Mouse (Mus musculus): ENCODE data around the gene Zfp985. TPM values are rescaled to one million over a fixed set of nuclear protein-coding genes. Genes with fewer than 3 reads are reported as not detected.
"Not testable (repeated sequence)": the region's sequence is repeated elsewhere in the genome, so short reads cannot be mapped to it uniquely, and the experiment has no call there.

Zfp985 gene
- 0.38 and 0.47 TPM in 2 replicates for polyA plus RNA-seq (2014; fragmentation: Nextera tagmentation; extraction: Ambion mirVana)

DNA sequence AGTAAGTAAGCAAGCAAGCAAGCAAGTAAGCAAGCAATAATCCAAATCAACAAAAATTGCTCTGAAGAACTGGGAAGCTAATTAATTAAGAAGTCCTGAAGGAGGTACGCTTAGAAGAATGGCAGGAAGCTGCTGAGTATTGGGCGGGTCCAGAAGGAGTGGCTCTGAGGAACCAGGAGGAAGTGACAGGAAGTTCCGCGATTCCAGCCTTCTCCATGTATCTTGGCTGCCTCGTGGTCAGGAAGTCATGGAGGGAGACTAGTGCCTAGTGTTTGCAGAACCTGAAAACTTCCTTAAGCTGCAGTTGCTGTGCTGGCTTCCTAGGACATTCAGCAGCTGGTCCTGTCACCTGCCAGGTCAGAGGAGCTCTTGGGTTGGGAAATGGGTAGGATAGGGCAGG is at the start of gene Zfp985:
Gene Zfp985, plus strand, starts transcription at position 207 of the 400 bp plus-strand sequence.
- WGBS = 64% methylated on average over 5 of the region's 5 CpGs
- not testable (repeated sequence) for H3K4me3 ChIP-seq (ENCODE audit: low read depth, low read length); H3K9ac ChIP-seq (ENCODE audit: low read depth, low read length); H3K27ac ChIP-seq (ENCODE audit: low read depth, low read length); H3K4me2 ChIP-seq; ATAC-seq (replicated peaks; ENCODE audit: low FRiP score); H3K27me3 ChIP-seq (replicated peaks; ENCODE audit: control insufficient read depth, insufficient read depth, low read length); DNase-seq (ENCODE audit: low spot score); H3K9me3 ChIP-seq (ENCODE audit: control insufficient read depth, low read length); H3K36me3 ChIP-seq (ENCODE audit: control insufficient read depth, insufficient read depth, low read length); H3K4me1 ChIP-seq (replicated peaks; ENCODE audit: control insufficient read depth, insufficient read depth, low read length)

DNA sequence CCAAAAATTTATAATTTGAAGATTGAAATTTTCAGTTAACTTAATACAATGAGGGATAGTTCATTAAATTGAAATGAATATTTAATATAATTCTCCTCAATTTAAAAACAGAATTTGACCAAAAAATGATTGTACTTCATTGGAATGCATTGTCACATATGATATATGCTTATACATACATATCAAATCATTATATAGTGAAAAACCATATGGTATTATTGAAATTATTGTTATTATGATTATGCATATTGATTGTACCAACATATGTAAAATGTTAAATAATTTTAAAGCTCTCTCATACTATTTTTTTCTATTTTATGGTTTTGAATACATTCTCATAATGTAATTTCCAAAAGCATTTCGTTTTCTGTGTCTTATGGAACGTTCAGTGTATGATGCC is 43.9 kb upstream of the Zfp985 start:
- H3K36me3 ChIP-seq (ENCODE audit: control insufficient read depth, insufficient read depth, low read length) = peaks cover 4% of the 10 kb centered on the region; the same call in 1 of the 2 replicates
- peaks cover 17% of the 10 kb centered on the region for H3K9me3 ChIP-seq (ENCODE audit: control insufficient read depth, low read length)
- no peaks in the 10 kb centered on the region for H3K27me3 ChIP-seq (replicated peaks; ENCODE audit: control insufficient read depth, insufficient read depth, low read length)
- no peak overlapping the region for H3K4me3 ChIP-seq (ENCODE audit: low read depth, low read length)
- H3K4me2 ChIP-seq = no peak overlapping the region
- no peaks in the 10 kb centered on the region for H3K4me1 ChIP-seq (replicated peaks; ENCODE audit: control insufficient read depth, insufficient read depth, low read length)
- ATAC-seq (replicated peaks; ENCODE audit: low FRiP score) (no peak; the same call in 1 of the 2 replicates), DNase-seq (ENCODE audit: low spot score) (no peak)
- H3K27ac ChIP-seq (ENCODE audit: low read depth, low read length) = no peak overlapping the region
- WGBS = 77% methylated on average over 2 of the region's 2 CpGs
- no peak overlapping the region for H3K9ac ChIP-seq (ENCODE audit: low read depth, low read length)

DNA sequence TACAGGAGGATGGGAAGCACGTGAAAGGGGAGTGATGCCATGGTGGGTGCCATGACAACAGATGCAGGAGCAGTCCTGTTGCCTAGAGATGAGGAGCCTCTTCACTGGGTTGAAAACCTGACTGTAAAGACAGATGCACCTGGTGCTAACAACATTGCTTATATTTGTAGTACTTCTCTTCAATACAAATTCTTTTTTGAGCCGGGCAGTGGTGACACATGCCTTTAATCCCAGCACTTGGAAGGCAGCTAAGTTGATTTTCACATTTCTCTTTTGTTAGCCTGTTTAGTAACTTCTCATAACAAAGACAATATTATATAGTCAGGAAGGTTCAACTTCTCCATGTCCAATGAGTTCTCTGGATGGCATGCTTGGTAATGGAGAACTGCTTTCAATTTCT is 34.1 kb upstream of the Zfp985 start:
- Histone ChIP-seq H3K27ac (ENCODE audit: low read depth, low read length) (no peak overlapping the region), H3K36me3 (ENCODE audit: control insufficient read depth, insufficient read depth, low read length) (no peaks in the 10 kb centered on the region), H3K9ac (ENCODE audit: low read depth, low read length) (no peak overlapping the region), H3K4me2 (no peak overlapping the region), H3K9me3 (ENCODE audit: control insufficient read depth, low read length) (peaks cover 43% of the 10 kb centered on the region), H3K4me3 (ENCODE audit: low read depth, low read length) (no peak overlapping the region), H3K4me1 (replicated peaks; ENCODE audit: control insufficient read depth, insufficient read depth, low read length) (no peaks in the 10 kb centered on the region), H3K27me3 (replicated peaks; ENCODE audit: control insufficient read depth, insufficient read depth, low read length) (no peaks in the 10 kb centered on the region)
- 66% methylated on average over 2 of the region's 2 CpGs for WGBS
- DNase-seq (ENCODE audit: low spot score) = no peak
- no peak for ATAC-seq (replicated peaks; ENCODE audit: low FRiP score)

GRCm38 (mm10) chr4:147520100-147520499 is 33.0 kb upstream of the Zfp985 start:
- Histone ChIP-seq H3K9ac (ENCODE audit: low read depth, low read length) (no peak overlapping the region), H3K27ac (ENCODE audit: low read depth, low read length) (no peak overlapping the region), H3K9me3 (ENCODE audit: control insufficient read depth, low read length) (peaks cover 44% of the 10 kb centered on the region), H3K4me2 (no peak overlapping the region), H3K4me3 (ENCODE audit: low read depth, low read length) (no peak overlapping the region), H3K4me1 (replicated peaks; ENCODE audit: control insufficient read depth, insufficient read depth, low read length) (no peaks in the 10 kb centered on the region), H3K27me3 (replicated peaks; ENCODE audit: control insufficient read depth, insufficient read depth, low read length) (no peaks in the 10 kb centered on the region), H3K36me3 (ENCODE audit: control insufficient read depth, insufficient read depth, low read length) (no peaks in the 10 kb centered on the region)
- ATAC-seq (replicated peaks; ENCODE audit: low FRiP score) = peak; percentile 32
- DNase-seq (ENCODE audit: low spot score) = no peak

GRCm38 (mm10) chr4:147525125-147525524 is 28.0 kb upstream of the Zfp985 start:
- Histone ChIP-seq H3K4me3 (ENCODE audit: low read depth, low read length) (no peak overlapping the region), H3K4me1 (replicated peaks; ENCODE audit: control insufficient read depth, insufficient read depth, low read length) (no peaks in the 10 kb centered on the region), H3K9me3 (ENCODE audit: control insufficient read depth, low read length) (peaks cover 34% of the 10 kb centered on the region), H3K9ac (ENCODE audit: low read depth, low read length) (no peak overlapping the region), H3K36me3 (ENCODE audit: control insufficient read depth, insufficient read depth, low read length) (no peaks in the 10 kb centered on the region), H3K27ac (ENCODE audit: low read depth, low read length) (no peak overlapping the region), H3K27me3 (replicated peaks; ENCODE audit: control insufficient read depth, insufficient read depth, low read length) (no peaks in the 10 kb centered on the region), H3K4me2 (no peak overlapping the region)
- DNase-seq (ENCODE audit: low spot score) (no peak), ATAC-seq (replicated peaks; ENCODE audit: low FRiP score) (no peak)
- WGBS = 68% methylated on average over 1 of the region's 1 CpGs

- no peak overlapping the region for H3K4me2 ChIP-seq
- 84% methylated on average over 1 of the region's 1 CpGs for WGBS
- no peak for DNase-seq (ENCODE audit: low spot score)
- no peak overlapping the region for H3K4me3 ChIP-seq (ENCODE audit: low read depth, low read length)
- H3K9me3 ChIP-seq (ENCODE audit: control insufficient read depth, low read length) = peaks cover 18% of the 10 kb centered on the region
- no peaks in the 10 kb centered on the region for H3K27me3 ChIP-seq (replicated peaks; ENCODE audit: control insufficient read depth, insufficient read depth, low read length)
- H3K27ac ChIP-seq (ENCODE audit: low read depth, low read length) = no peak overlapping the region
- H3K9ac ChIP-seq (ENCODE audit: low read depth, low read length) = no peak overlapping the region
- no peak for ATAC-seq (replicated peaks; ENCODE audit: low FRiP score)
- H3K4me1 ChIP-seq (replicated peaks; ENCODE audit: control insufficient read depth, insufficient read depth, low read length) = no peaks in the 10 kb centered on the region
- no peaks in the 10 kb centered on the region for H3K36me3 ChIP-seq (ENCODE audit: control insufficient read depth, insufficient read depth, low read length)
Observed at GRCm38 (mm10) chr4:147530366-147530765, 22.7 kb upstream of the Zfp985 start.

DNA sequence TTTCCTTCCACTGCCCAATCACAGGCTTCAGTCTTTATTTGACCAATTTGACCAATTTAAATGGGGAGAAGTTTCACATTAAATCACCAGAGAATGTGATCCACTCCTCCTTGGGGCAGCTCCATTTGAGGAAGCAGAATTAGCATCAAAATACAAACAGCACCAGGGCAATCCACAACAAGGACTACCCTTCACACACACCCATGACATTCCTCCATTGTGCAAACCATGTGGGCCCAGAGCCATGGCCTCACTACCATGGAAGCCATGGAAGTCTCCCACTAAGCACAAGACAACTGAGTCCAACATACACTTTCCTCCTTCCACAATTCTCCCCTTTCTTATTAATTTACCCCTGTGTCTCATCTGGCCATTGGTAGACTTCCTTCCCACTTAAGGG is 17.2 kb upstream of the Zfp985 start:
- not testable (repeated sequence) for H3K9ac ChIP-seq (ENCODE audit: low read depth, low read length)

DNA sequence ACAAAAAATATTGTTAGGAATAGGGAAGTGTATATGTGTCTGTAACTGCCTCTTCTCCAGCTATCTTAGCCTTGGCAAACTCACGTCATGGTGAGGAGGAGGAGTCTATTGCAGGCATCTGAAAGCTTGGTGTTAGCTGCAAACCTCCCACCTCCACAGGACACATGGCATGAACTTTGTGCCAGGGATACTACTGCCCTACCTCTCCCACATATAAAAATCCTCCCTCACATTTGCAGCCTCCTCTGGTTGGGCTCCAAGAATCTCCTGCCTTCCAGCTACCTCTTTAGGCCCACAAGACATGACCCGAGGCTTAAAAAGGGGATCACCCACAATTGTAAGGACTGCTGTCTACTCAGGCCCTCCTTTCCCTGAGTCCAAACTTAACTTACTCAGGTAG is 15.4 kb upstream of the Zfp985 start:
- no peak for DNase-seq (ENCODE audit: low spot score)
- Histone ChIP-seq H3K27me3 (replicated peaks; ENCODE audit: control insufficient read depth, insufficient read depth, low read length) (no peaks in the 10 kb centered on the region), H3K4me1 (replicated peaks; ENCODE audit: control insufficient read depth, insufficient read depth, low read length) (no peaks in the 10 kb centered on the region), H3K36me3 (ENCODE audit: control insufficient read depth, insufficient read depth, low read length) (no peaks in the 10 kb centered on the region), H3K9me3 (ENCODE audit: control insufficient read depth, low read length) (peaks cover 20% of the 10 kb centered on the region; the same call in 1 of the 2 replicates), H3K27ac (ENCODE audit: low read depth, low read length) (no peak overlapping the region), H3K4me3 (ENCODE audit: low read depth, low read length) (no peak overlapping the region), H3K4me2 (no peak overlapping the region), H3K9ac (ENCODE audit: low read depth, low read length) (no peak overlapping the region)
- no peak for ATAC-seq (replicated peaks; ENCODE audit: low FRiP score)
- 66% methylated on average over 2 of the region's 2 CpGs for WGBS

More for the DNA sequence above, 17.2 kb upstream of the Zfp985 start:
- not testable (repeated sequence) for ATAC-seq (replicated peaks; ENCODE audit: low FRiP score); H3K4me2 ChIP-seq; H3K27ac ChIP-seq (ENCODE audit: low read depth, low read length); H3K27me3 ChIP-seq (replicated peaks; ENCODE audit: control insufficient read depth, insufficient read depth, low read length); H3K4me3 ChIP-seq (ENCODE audit: low read depth, low read length); DNase-seq (ENCODE audit: low spot score); H3K4me1 ChIP-seq (replicated peaks; ENCODE audit: control insufficient read depth, insufficient read depth, low read length); H3K36me3 ChIP-seq (ENCODE audit: control insufficient read depth, insufficient read depth, low read length)
- H3K9me3 ChIP-seq (ENCODE audit: control insufficient read depth, low read length) = peaks cover 19% of the 10 kb centered on the region; the same call in 1 of the 2 replicates

DNA sequence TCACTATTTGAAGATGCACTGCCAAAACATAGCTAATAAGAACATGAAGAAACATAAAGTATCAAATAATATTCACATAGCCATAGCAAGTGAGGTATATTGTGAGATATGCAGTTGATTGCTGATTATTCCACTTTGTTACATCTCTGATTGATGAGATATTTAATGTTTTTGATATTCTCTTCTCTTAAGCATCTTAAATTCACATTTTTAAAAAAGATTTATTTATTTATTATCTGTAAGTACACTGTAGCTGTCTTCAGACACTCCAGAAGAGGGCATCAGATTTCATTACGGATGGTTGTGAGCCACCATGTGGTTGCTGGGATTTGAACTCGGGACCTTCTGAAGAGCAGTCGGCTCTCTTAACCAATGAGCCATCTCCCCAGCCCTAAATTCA is 13.2 kb upstream of the Zfp985 start, which contains the start of gene Gm16503:
Gene Gm16503, plus strand, starts transcription at position 301 of the 400 bp plus-strand sequence.
- H3K27ac ChIP-seq (ENCODE audit: low read depth, low read length); H3K4me3 ChIP-seq (ENCODE audit: low read depth, low read length); H3K4me2 ChIP-seq; H3K9ac ChIP-seq (ENCODE audit: low read depth, low read length); DNase-seq (ENCODE audit: low spot score); ATAC-seq (replicated peaks; ENCODE audit: low FRiP score); H3K4me1 ChIP-seq (replicated peaks; ENCODE audit: control insufficient read depth, insufficient read depth, low read length); H3K27me3 ChIP-seq (replicated peaks; ENCODE audit: control insufficient read depth, insufficient read depth, low read length); H3K36me3 ChIP-seq (ENCODE audit: control insufficient read depth, insufficient read depth, low read length): not testable (repeated sequence)
- WGBS = 79% methylated on average over 3 of the region's 3 CpGs
- H3K9me3 ChIP-seq (ENCODE audit: control insufficient read depth, low read length) = peaks cover 27% of the 10 kb centered on the region

All from liver, embryonic 11.5 days (tissue).